Mouse (Mus musculus) liver, adult 2 months (tissue): ENCODE data around the gene Lnpep. TPM values are rescaled to one million over a fixed set of nuclear protein-coding genes. Genes with fewer than 3 reads are reported as not detected.

Source experiments
- DNase-seq: peaks from one replicate; pipeline ENCODE4 v3.0.0-alpha.2; 2011; ENCODE audit warnings: low read depth, low spot score; ENCODE audit errors: extremely low read depth
- H3K27ac ChIP-seq: fragments of 200-500 bp; replicated peaks from 2 replicates; pipeline ENCODE4 v1.5.1; 2012; ENCODE audit warnings: low read depth, mild to moderate bottlenecking, control low read depth, inconsistent platforms, low read length; ENCODE audit not compliant: insufficient read depth
- H3K27me3 ChIP-seq: fragments of 200-500 bp; 2 replicates; pipeline ENCODE4 v1.6.1; 2012; ENCODE audit warnings: mild to moderate bottlenecking, moderate library complexity, low read length, inconsistent platforms; ENCODE audit not compliant: control insufficient read depth, insufficient read depth
- H3K36me3 ChIP-seq: fragments of 200-500 bp; 2 replicates; pipeline ENCODE4 v1.6.1; 2012; ENCODE audit warnings: low read length, inconsistent platforms; ENCODE audit not compliant: control insufficient read depth, insufficient read depth
- H3K4me1 ChIP-seq: fragments of 200-500 bp; 2 replicates; pipeline ENCODE4 v1.6.1; 2011; ENCODE audit warnings: low read length; ENCODE audit not compliant: control insufficient read depth, insufficient read depth
- H3K4me3 ChIP-seq: fragments of 200-500 bp; 2 replicates; pipeline ENCODE4 v1.5.1; 2011; ENCODE audit warnings: low read depth, mild to moderate bottlenecking, control low read depth, low read length, moderate library complexity; ENCODE audit not compliant: insufficient read depth
- H3K79me2 ChIP-seq: fragments of 200-500 bp; 2 replicates; pipeline ENCODE4 v1.6.1; 2012; ENCODE audit warnings: inconsistent platforms, mild to moderate bottlenecking, low read length, moderate library complexity; ENCODE audit not compliant: control insufficient read depth, insufficient read depth
- H3K9ac ChIP-seq: fragments of 200-500 bp; 2 replicates; pipeline ENCODE4 v1.6.1; 2012; ENCODE audit warnings: low read depth, mild to moderate bottlenecking, control low read depth, inconsistent platforms, low read length
- CTCF ChIP-seq: fragments of 200-500 bp; IDR thresholded peaks from 2 replicates; pipeline ENCODE4 v1.5.1; 2011; ENCODE audit warnings: low read depth, low read length, control low read depth
- POLR2A ChIP-seq: fragments of 200-500 bp; IDR thresholded peaks from 2 replicates; pipeline ENCODE4 v1.6.1; 2011; ENCODE audit warnings: low read length, control low read depth; ENCODE audit not compliant: insufficient read depth; ENCODE audit errors: extremely low read depth
- WGBS: fragments of 180-500 bp; shearing (Covaris S2); methylation state at CpG from one replicate; pipeline ENCODE4 v1.1.7; 2018; 5-methylcytosine and 5-hydroxymethylcytosine counted together
- polyA plus RNA-seq: library from polyadenylated mRNA; depleted of rRNA; stranded (reverse); fragments of >200 nt; gene quantifications from 2 replicates; pipeline ENCODE4 v1.2.3, GENCODE M21; 2012
- total RNA-seq: library from RNA; depleted of rRNA; stranded (reverse); fragments of >200 nt; gene quantifications from 2 replicates; pipeline ENCODE4 v1.2.3, GENCODE M21; 2014

Gene Lnpep
- total and polyA plus RNA-seq, 2 experiments: 2.7 to 37.2 TPM

- no peak overlapping the region for H3K4me3 ChIP-seq
- no peak for DNase-seq
- no peaks in the 10 kb centered on the region for H3K4me1 ChIP-seq
- H3K9ac ChIP-seq: no peak overlapping the region
- peaks cover 24% of the 10 kb centered on the region for H3K36me3 ChIP-seq
- no peaks in the 10 kb centered on the region for H3K79me2 ChIP-seq
- TF ChIP-seq POLR2A: no peak
- TF ChIP-seq CTCF: no peak
- H3K27ac ChIP-seq: no peak overlapping the region
- no peaks in the 10 kb centered on the region for H3K27me3 ChIP-seq
- 85% methylated on average over 3 of the region's 3 CpGs for WGBS
These were observed 75.9 kb downstream of the Lnpep start for GRCm38 (mm10) chr17:17548958-17549357.

GRCm38 (mm10) chr17:17531338-17531737 lies 93.5 kb downstream of the Lnpep start:
- H3K27me3 ChIP-seq: no peaks in the 10 kb centered on the region
- no peak overlapping the region for H3K9ac ChIP-seq
- peaks cover 36% of the 10 kb centered on the region for H3K36me3 ChIP-seq
- H3K27ac ChIP-seq: no peak overlapping the region
- no peak for DNase-seq
- H3K79me2 ChIP-seq: no peaks in the 10 kb centered on the region
- no peak overlapping the region for H3K4me3 ChIP-seq
- TF ChIP-seq POLR2A (no peak), CTCF (no peak)
- no peaks in the 10 kb centered on the region for H3K4me1 ChIP-seq

GRCm38 (mm10) chr17:17516384-17517016 lies 108.3 kb downstream of the Lnpep start:
- 87% methylated on average over 4 of the region's 4 CpGs for WGBS
- TF ChIP-seq POLR2A (no peak), CTCF (no peak)

GRCm38 (mm10) chr17:17506677-17507076 lies 118.2 kb downstream of the Lnpep start:
- Histone ChIP-seq H3K27me3 (no peaks in the 10 kb centered on the region), H3K4me1 (no peaks in the 10 kb centered on the region), H3K27ac (no peak overlapping the region), H3K4me3 (no peak overlapping the region), H3K36me3 (no peaks in the 10 kb centered on the region), H3K9ac (no peak overlapping the region), H3K79me2 (no peaks in the 10 kb centered on the region)
- 88% methylated on average over 10 of the region's 10 CpGs for WGBS
- TF ChIP-seq POLR2A (no peak), CTCF (no peak)
- DNase-seq: no peak

More at GRCm38 (mm10) chr17:17516384-17517016, 108.3 kb downstream of the Lnpep start:
- no peaks in the 10 kb centered on the region; the same call in 1 of the 2 replicates for H3K36me3 ChIP-seq
- DNase-seq: no peak
- no peak overlapping the region for H3K4me3 ChIP-seq
- no peaks in the 10 kb centered on the region for H3K27me3 ChIP-seq
- no peak overlapping the region for H3K9ac ChIP-seq
- H3K27ac ChIP-seq: no peak overlapping the region
- H3K4me1 ChIP-seq: no peaks in the 10 kb centered on the region
- no peaks in the 10 kb centered on the region for H3K79me2 ChIP-seq

GRCm38 (mm10) chr17:17499278-17499677 lies 125.6 kb downstream of the Lnpep start:
- H3K4me1 ChIP-seq: no peaks in the 10 kb centered on the region
- no peaks in the 10 kb centered on the region for H3K36me3 ChIP-seq
- H3K27me3 ChIP-seq: no peaks in the 10 kb centered on the region
- H3K9ac ChIP-seq: no peak overlapping the region
- WGBS: 53% methylated on average over 3 of the region's 3 CpGs
- no peaks in the 10 kb centered on the region for H3K79me2 ChIP-seq
- H3K27ac ChIP-seq: no peak overlapping the region
- no peak for DNase-seq
- no peak for TF ChIP-seq POLR2A
- TF ChIP-seq CTCF: no peak
- no peak overlapping the region for H3K4me3 ChIP-seq

- no peak overlapping the region for H3K4me3 ChIP-seq
- no peak for DNase-seq
- H3K4me1 ChIP-seq: no peaks in the 10 kb centered on the region
- 46% methylated on average over 1 of the region's 1 CpGs for WGBS
- H3K79me2 ChIP-seq: no peaks in the 10 kb centered on the region
- H3K27ac ChIP-seq: no peak overlapping the region
- no peak overlapping the region for H3K9ac ChIP-seq
- no peaks in the 10 kb centered on the region for H3K27me3 ChIP-seq
- no peak for TF ChIP-seq CTCF
- H3K36me3 ChIP-seq: no peaks in the 10 kb centered on the region
These were observed 126.0 kb downstream of the Lnpep start for GRCm38 (mm10) chr17:17498848-17499247.
